Mouse (Mus musculus) forebrain, embryonic 11.5 days (tissue): ENCODE results near the gene Sertad2. TPM values are rescaled to one million over a fixed set of nuclear protein-coding genes. Genes with fewer than 3 reads are reported as not detected.
A peak's percentile ranks its signal among the peaks of the same experiment; 100 is the strongest.

Source experiments
- ATAC-seq: fragments of 200-750 bp; cut with Nextera tagmentation; replicated peaks from 2 replicates; pipeline ENCODE4 v1.8.0; 2017; ENCODE audit warnings: moderate TSS enrichment; ENCODE audit not compliant: low FRiP score
- DNase-seq: peaks from one replicate; pipeline ENCODE4 v3.0.0-alpha.2; 2017; ENCODE audit warnings: low spot score
- H3K27ac ChIP-seq: fragments of 300-500 bp; sonication (generic); 2 replicates; pipeline ENCODE4 v1.5.1; 2014; ENCODE audit warnings: low read depth, low read length
- H3K27me3 ChIP-seq: fragments of 300-500 bp; sonication (generic); 2 replicates; pipeline ENCODE4 v1.6.1; 2014; ENCODE audit warnings: mild to moderate bottlenecking, low read length, mixed read lengths; ENCODE audit not compliant: control insufficient read depth, insufficient read depth
- H3K36me3 ChIP-seq: fragments of 300-500 bp; sonication (generic); 2 replicates; pipeline ENCODE4 v1.6.1; 2014; ENCODE audit warnings: mild to moderate bottlenecking, low read length, moderate library complexity, mixed read lengths; ENCODE audit not compliant: control insufficient read depth, insufficient read depth
- H3K4me1 ChIP-seq: fragments of 300-500 bp; sonication (generic); replicated peaks from 2 replicates; pipeline ENCODE4 v1.6.1; 2014; ENCODE audit warnings: low read length, mixed read lengths; ENCODE audit not compliant: control insufficient read depth, insufficient read depth
- H3K4me2 ChIP-seq: fragments of 300-500 bp; sonication (generic); 2 replicates; pipeline ENCODE4 v1.6.1; 2014; ENCODE audit warnings: low read depth, mild to moderate bottlenecking, low read length, moderate library complexity, mixed read lengths; ENCODE audit not compliant: severe bottlenecking
- H3K4me3 ChIP-seq: fragments of 300-500 bp; sonication (generic); 2 replicates; pipeline ENCODE4 v1.5.1; 2014; ENCODE audit warnings: low read depth, low read length
- H3K9ac ChIP-seq: fragments of 300-500 bp; sonication (generic); 2 replicates; pipeline ENCODE4 v1.6.1; 2014; ENCODE audit warnings: low read length
- H3K9me3 ChIP-seq: fragments of 300-500 bp; sonication (generic); 2 replicates; pipeline ENCODE4 v1.6.1; 2016; ENCODE audit warnings: low read length, mixed read lengths; ENCODE audit not compliant: control insufficient read depth
- WGBS: fragments of 180-500 bp; shearing (Covaris S2); extraction: QIAGEN DNeasy Blood & Tissue Kit; methylation state at CpG from one replicate; pipeline ENCODE4 v1.1.7; 2014; 5-methylcytosine and 5-hydroxymethylcytosine counted together
- polyA plus RNA-seq: library from polyadenylated mRNA; unstranded; fragments of >200 nt; fragmentation: Nextera tagmentation; extraction: Ambion mirVana; gene quantifications from 2 replicates; pipeline ENCODE4 v1.2.1, GENCODE M21; 2014

Gene Sertad2
- polyA plus RNA-seq, result 26.5 and 29.4 TPM in 2 replicates

DNA sequence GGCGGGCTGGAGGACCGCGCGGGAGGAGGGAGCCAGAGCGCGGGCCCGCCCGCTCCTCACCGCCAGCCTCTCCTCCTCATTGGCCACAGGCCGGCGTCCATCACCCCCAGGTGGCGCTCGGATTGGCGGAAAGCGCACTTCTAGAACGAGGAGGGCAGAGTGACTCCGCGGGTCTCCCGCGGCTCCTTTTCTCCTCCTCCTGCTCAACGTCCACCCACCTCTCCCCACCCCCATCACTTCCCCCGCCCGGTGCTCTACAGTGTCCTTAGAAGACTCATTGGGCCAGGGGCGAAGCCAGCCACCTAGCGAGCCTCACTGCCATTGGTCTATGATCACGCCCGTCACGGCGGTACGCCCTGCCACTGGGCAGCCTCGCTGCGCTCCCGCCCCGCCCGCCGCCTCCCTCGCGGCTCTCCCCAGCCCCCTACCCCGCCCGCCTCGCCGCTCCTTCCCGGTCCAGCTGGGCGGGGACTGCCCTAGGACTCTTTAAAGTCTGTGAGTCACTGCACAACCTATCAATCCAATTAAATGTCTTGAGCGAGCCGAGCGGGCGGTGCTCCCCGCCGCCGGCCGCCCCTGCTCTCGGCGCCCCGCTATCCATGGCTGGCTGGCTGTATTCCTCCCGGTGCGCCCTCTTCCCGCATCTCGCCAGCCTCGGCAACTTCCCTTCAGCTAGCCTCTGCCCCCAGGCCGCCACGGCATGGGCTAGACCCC, at the start of gene Sertad2:
TSS of gene Sertad2 (plus strand) at position 515 of the 714 bp plus-strand sequence.
- DNase-seq (peak; percentile 99), ATAC-seq (peak; percentile 99)
- H3K36me3 ChIP-seq, result no peaks in the 10 kb centered on the region
- H3K9me3 ChIP-seq, result no peaks in the 10 kb centered on the region
- H3K9ac ChIP-seq, result peak within 1 kb of the TSS; percentile 83
- peaks cover 3% of the 10 kb centered on the region for H3K4me1 ChIP-seq
- H3K4me2 ChIP-seq, result peak within 1 kb of the TSS; percentile 77
- H3K27me3 ChIP-seq, result no peaks in the 10 kb centered on the region; the same call in 1 of the 2 replicates
- H3K27ac ChIP-seq, result peak within 1 kb of the TSS; percentile 81
- peak within 1 kb of the TSS; percentile 81 for H3K4me3 ChIP-seq
- under 1% methylated on average over 50 of the region's 62 CpGs for WGBS

DNA sequence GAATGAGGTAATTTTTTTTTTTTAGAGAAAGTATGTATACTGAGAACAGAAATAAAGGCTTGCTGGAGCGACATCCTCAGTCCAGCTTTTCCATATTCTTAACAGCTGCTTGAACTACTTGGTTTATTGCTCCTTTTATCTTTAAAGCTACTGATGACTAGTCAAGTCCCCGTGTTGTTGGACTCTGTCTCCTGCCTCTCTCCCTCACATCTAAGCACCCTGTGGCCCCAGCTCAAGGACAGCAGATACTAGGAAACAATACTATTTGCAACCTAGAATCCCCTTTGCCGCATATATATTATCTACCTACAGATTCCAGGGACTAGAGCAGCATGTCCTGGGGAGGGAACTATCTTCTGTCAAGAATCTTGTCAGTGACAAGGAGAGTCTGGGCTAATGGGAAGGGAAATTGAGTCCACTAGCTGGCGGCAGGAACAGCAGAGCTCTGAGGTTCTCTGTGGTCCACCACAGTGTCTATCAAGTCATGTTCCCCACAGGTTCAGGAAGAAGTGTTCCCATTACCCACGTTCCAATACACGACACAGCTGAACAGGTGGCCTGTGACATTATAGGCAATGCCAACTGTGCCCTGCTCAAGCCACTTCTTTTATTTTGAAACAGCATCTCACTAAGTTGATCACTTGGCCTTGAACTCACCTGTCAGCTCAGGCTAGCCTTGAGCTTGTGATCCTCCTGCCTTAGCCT, 49.0 kb upstream of the Sertad2 start:
- WGBS, result 84% methylated on average over 6 of the region's 6 CpGs
- H3K4me2 ChIP-seq, result no peak overlapping the region

DNA sequence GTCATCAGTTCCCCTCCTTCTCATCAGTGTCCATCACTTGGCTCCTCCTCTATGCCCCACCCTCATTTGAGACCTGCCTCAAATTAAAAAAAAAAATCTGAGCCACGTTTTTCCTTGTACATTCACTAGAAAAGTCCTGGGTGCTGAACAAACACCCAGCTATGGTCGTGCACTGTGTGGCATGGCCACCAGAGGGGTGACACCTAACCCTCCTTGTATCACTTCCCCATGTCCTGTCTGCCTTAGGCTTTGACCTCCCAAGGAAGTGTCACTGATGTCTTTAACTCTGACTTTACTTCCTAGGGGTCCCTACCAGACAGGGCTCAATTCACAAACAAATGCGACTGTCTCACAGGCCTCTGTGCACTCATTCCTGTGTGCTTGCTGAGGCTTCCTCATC, 42.5 kb upstream of the Sertad2 start:
- Histone ChIP-seq H3K4me2 (no peak overlapping the region), H3K27me3 (no peaks in the 10 kb centered on the region), H3K4me1 (no peaks in the 10 kb centered on the region), H3K36me3 (no peaks in the 10 kb centered on the region), H3K9me3 (no peaks in the 10 kb centered on the region), H3K27ac (no peak overlapping the region), H3K9ac (no peak overlapping the region), H3K4me3 (no peak overlapping the region)
- no peak for DNase-seq
- no peak for ATAC-seq
- 51% methylated on average over 3 of the region's 3 CpGs for WGBS

More for the DNA sequence above, 49.0 kb upstream of the Sertad2 start:
- no peak for ATAC-seq
- no peaks in the 10 kb centered on the region for H3K9me3 ChIP-seq
- no peaks in the 10 kb centered on the region for H3K36me3 ChIP-seq
- no peak overlapping the region for H3K9ac ChIP-seq
- H3K4me1 ChIP-seq, result no peaks in the 10 kb centered on the region
- H3K27ac ChIP-seq, result no peak overlapping the region
- DNase-seq, result no peak
- H3K27me3 ChIP-seq, result no peaks in the 10 kb centered on the region
- no peak overlapping the region for H3K4me3 ChIP-seq

DNA sequence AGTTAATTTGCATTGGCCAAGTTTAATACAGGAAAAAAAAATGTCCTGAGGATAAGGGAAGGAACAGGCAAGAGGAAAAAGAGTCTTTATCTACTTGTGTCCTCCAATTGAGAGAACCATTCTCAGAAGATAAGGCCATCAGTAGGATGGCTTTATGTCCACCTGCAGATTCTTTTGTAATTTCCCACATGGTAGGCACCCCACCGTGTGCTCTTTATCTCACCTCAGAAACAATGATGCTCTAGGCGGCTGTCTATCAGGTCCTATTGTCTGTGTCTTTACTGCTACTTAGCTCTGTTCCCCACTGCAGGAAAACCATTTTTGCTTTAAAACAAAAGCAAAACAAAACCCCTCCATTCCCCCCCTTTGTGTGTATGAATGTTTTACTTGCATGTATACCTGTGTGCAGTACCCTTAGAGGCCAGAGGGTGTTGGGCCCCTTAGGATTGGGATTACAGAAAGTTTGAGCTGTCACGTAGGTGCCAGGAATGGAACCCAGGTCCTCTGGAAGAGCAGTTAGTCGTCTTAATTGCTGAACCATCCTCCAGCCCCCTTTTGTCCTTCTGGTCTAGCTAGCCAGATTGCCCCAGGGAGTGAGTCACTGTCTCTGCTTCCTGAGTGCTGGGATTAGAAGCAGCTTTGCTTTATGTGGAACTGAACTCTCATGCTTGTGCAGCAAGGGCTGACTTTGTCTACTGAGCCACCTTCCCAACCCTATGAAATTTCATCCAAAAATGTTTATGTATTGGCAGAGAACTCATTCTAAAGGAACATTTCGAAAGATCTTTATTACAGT, 41.7 kb upstream of the Sertad2 start:
- Histone ChIP-seq H3K4me1 (no peaks in the 10 kb centered on the region), H3K4me3 (no peak overlapping the region), H3K4me2 (no peak overlapping the region), H3K27me3 (no peaks in the 10 kb centered on the region), H3K9ac (no peak overlapping the region), H3K9me3 (no peaks in the 10 kb centered on the region), H3K27ac (no peak overlapping the region), H3K36me3 (no peaks in the 10 kb centered on the region)
- 63% methylated on average over 5 of the region's 5 CpGs for WGBS
- ATAC-seq (no peak), DNase-seq (no peak)

DNA sequence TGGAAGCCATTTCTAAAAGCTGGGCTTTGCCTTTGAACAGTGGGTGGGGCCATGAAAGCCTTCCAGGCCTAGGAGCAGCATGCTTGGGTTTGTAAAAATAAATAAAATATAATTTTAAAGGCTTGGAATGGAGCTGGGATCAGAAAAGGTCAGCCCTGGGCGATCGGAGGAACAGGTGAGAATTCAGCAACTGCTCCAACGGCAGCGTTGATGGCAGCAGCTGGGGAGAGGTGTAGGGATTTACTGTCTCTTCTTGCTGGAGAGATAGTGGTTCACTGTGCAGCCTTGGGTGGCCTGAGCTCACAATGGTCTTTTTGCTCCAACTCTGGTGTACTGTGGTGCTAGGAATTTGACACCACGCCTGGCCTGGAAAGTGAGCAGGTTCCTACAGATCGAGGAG, 29.5 kb upstream of the Sertad2 start:
- Histone ChIP-seq H3K9me3 (no peaks in the 10 kb centered on the region), H3K9ac (no peak overlapping the region), H3K36me3 (no peaks in the 10 kb centered on the region), H3K4me3 (no peak overlapping the region), H3K4me2 (no peak overlapping the region), H3K27ac (no peak overlapping the region), H3K27me3 (no peaks in the 10 kb centered on the region), H3K4me1 (no peaks in the 10 kb centered on the region)
- WGBS, result 94% methylated on average over 6 of the region's 6 CpGs
- ATAC-seq, result no peak
- no peak for DNase-seq

DNA sequence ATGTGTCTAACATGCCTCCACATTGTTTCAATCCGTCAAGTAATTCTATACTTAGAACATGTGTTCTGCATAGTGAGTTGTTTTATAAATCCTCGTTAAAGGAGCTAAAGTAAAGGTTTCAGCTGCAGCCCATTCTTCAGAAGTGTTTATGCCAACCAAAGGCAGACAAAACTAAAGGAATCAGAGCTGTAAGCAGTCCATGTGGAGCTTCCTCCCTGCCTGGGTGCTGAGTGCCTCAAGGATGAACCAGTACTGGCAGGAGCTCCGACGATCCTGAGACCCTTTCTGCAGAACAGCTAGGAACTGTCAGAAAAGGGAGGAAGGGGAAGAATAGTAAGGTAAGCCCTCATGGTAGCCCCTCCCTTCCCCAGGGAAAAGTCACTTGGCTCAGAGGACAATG, 28.3 kb upstream of the Sertad2 start:
- Histone ChIP-seq H3K36me3 (no peaks in the 10 kb centered on the region), H3K4me1 (no peaks in the 10 kb centered on the region), H3K27ac (no peak overlapping the region), H3K9me3 (no peaks in the 10 kb centered on the region), H3K4me3 (no peak overlapping the region), H3K4me2 (no peak overlapping the region), H3K27me3 (no peaks in the 10 kb centered on the region), H3K9ac (no peak overlapping the region)
- ATAC-seq, result no peak
- 69% methylated on average over 4 of the region's 4 CpGs for WGBS
- no peak for DNase-seq

DNA sequence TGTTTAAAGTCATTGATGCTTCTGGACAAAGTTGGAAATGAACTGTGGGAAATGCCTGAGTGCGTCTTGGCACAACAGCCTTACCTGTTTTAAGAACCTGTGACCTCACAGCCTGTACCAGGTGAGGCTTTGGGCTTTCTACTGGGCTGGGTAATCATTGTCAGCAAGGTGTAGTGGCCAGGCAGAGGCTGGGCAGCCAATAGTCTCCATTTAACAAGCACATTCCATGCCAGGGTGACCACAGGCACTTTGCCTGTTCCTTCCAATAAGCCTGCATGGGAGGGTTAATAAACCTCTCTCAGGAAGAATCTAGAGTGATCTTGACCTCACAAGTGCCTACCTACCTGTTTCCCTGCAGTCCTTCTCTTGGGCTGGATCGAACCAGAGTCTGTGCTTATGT, 21.7 kb upstream of the Sertad2 start:
- WGBS, result 96% methylated on average over 2 of the region's 2 CpGs
- ATAC-seq, result no peak
- Histone ChIP-seq H3K4me2 (no peak overlapping the region), H3K4me1 (no peaks in the 10 kb centered on the region), H3K9ac (no peak overlapping the region), H3K27ac (no peak overlapping the region), H3K27me3 (no peaks in the 10 kb centered on the region), H3K4me3 (no peak overlapping the region), H3K9me3 (no peaks in the 10 kb centered on the region), H3K36me3 (no peaks in the 10 kb centered on the region)
- DNase-seq, result peak; percentile 14

DNA sequence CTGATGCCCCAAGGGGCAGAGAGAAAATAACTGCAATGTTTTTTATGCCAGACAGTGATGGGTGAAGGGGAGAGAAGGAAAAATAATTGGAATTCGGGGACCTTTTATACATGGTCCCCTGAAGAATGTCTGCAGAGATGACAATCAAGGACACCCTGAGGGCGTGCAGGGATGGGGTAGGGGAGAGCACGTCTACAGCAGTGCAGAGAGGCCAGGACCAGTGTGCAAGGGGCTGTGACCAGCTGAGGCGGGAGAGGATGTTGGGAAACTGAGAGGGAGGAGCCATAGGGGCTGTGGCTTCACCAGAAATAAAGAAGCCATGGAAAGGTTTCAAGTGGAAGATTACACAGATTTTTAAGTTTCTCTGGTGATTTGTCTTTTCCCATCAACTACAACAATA, 20.3 kb upstream of the Sertad2 start:
- Histone ChIP-seq H3K9me3 (no peaks in the 10 kb centered on the region), H3K27me3 (no peaks in the 10 kb centered on the region), H3K4me1 (no peaks in the 10 kb centered on the region), H3K27ac (no peak overlapping the region), H3K4me2 (no peak overlapping the region), H3K9ac (no peak overlapping the region), H3K36me3 (no peaks in the 10 kb centered on the region), H3K4me3 (no peak overlapping the region)
- no peak for DNase-seq
- ATAC-seq, result no peak
- WGBS, result 70% methylated on average over 4 of the region's 4 CpGs
